Mouse (Mus musculus): ENCODE results near the gene Ccdc85a.
"Not testable (repeated sequence)": the region's sequence is repeated elsewhere in the genome, so short reads cannot be mapped to it uniquely, and the experiment has no call there.

GRCm38 (mm10) chr11:28409880-28410279 lies 174.2 kb downstream of the Ccdc85a start:
- not testable (repeated sequence) for TF ChIP-seq POLR2A (IDR thresholded peaks at IDR 0.05; ENCODE audit: extremely low read depth, insufficient read depth, low read length); CTCF (IDR thresholded peaks at IDR 0.05; ENCODE audit: low read depth, low read length)
